Mouse (Mus musculus) cortical plate, adult 2 months (tissue): ENCODE data around the gene Dnajb5.

Source experiments
- CTCF ChIP-seq: fragments of 200-500 bp; IDR thresholded peaks from 2 replicates; pipeline ENCODE4 v1.5.1; 2011; ENCODE audit warnings: mild to moderate bottlenecking, control low read depth, low read length; ENCODE audit not compliant: insufficient read depth; ENCODE audit errors: extremely low read depth
- POLR2A ChIP-seq: fragments of 200-500 bp; IDR thresholded peaks from 2 replicates; pipeline ENCODE4 v1.6.1; 2011; ENCODE audit warnings: mild to moderate bottlenecking, low read length, control low read depth; ENCODE audit not compliant: insufficient read depth; ENCODE audit errors: extremely low read depth

DNA sequence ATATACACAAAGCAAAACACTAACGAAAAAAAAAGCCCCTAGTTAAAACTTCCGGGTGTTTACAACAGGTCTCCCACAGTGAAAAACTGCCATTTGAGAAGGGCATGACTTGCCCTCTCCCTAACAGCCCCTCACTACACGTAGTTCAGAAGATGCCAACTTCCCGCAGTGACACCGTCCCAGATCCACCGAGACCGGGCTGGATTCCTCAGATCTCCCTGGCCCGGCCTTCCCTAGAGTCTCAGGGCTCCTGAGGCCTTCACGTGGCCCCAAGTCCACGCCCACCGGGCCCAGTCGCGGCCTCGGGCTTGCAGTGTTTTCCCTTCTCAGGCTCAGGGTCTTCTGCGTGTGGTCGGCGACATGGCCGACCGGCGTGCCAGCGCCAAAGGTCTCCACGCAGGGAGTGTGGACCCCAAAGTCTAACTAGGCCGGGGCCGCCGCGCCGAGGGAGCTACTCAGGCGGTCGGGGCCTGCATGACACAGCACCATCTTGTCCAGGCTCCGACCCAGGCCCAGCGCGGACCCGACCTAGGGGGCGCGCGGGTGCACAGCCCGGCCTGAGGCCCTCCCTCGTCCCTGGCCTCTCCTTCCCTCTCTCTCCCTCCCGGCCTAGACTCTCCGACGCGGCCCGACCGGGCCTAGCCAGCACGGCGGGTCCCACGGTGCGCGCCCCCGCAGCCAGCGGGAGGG lies 50.0 kb downstream of the Dnajb5 start:
- TF ChIP-seq CTCF (no peak), POLR2A (no peak)
